Mouse (Mus musculus): ENCODE measurements at regions not wholly inside any gene's neighbourhood (a gene's known extent, or its start where the extent isn't known, plus 50 kb on each side); places are given as distances from the start of the nearest gene placed in this dataset.

GRCm38 (mm10) chr12:71379626-71380423, 70.1 kb downstream of the Dact1 start:
- no peak for TF ChIP-seq POLR2A (IDR thresholded peaks at IDR 0.05; ENCODE audit: borderline replicate concordance, extremely low read depth, insufficient read depth, insufficient read length, poor library complexity, severe bottlenecking)
- no peak for TF ChIP-seq CTCF (IDR thresholded peaks at IDR 0.05; ENCODE audit: borderline replicate concordance, extremely low read depth, insufficient read depth, insufficient read length)

Data from brain, embryonic 14.5 days (tissue).